Mouse (Mus musculus) ES-E14 (cell line): ENCODE data around the gene Ano9.

Experiments used
- CHD2 ChIP-seq: IDR thresholded peaks from 2 replicates; pipeline ENCODE4 v1.6.1; 2014; ENCODE audit warnings: mild to moderate bottlenecking, low read depth, low read length, inconsistent platforms
- ZC3H11A ChIP-seq: IDR thresholded peaks from 2 replicates; pipeline ENCODE4 v1.6.1; 2012; ENCODE audit warnings: low read depth, mild to moderate bottlenecking, inconsistent platforms, low read length, borderline replicate concordance
- ZNF384 ChIP-seq: IDR thresholded peaks from 2 replicates; pipeline ENCODE4 v1.6.1; 2012; ENCODE audit warnings: low read depth, low read length, inconsistent platforms

DNA sequence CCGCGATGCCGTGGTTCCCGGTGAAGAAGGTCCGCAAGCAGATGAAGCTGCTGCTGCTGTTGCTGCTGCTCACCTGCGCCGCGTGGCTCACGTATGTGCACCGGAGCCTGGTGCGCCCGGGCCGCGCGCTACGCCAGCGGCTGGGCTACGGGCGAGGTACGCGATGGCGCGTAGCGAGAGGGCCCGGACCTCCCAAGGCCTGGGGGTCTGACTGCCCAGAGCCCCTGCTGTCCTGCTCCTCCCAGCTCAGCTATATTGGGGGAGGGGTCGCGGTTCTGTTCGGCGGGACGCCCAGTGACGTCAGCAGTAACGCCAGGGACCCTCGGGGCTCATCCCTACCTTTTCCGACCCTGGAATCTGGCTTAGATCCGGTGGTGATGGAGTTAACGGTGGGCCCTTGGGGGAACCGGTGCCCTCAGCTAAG lies 56.3 kb downstream of the Ano9 start:
- TF ChIP-seq ZNF384 = no peak
- TF ChIP-seq ZC3H11A = no peak
- no peak for TF ChIP-seq CHD2
